Mouse (Mus musculus) small intestine, adult 2 months (tissue): ENCODE measurements around the gene Narfl. TPM values are rescaled to one million over a fixed set of nuclear protein-coding genes. Genes with fewer than 3 reads are reported as not detected.

ENCODE experiments used
- H3K27ac ChIP-seq: fragments of 200-500 bp; 2 replicates; pipeline ENCODE4 v1.5.1; 2012; ENCODE audit warnings: low read depth, low read length, control low read depth, inconsistent platforms; ENCODE audit not compliant: insufficient read depth
- H3K27me3 ChIP-seq: fragments of 200-500 bp; 2 replicates; pipeline ENCODE4 v1.6.1; 2012; ENCODE audit warnings: mild to moderate bottlenecking, moderate library complexity, low read length, inconsistent platforms; ENCODE audit not compliant: control insufficient read depth, insufficient read depth
- H3K36me3 ChIP-seq: fragments of 200-500 bp; 2 replicates; pipeline ENCODE4 v1.6.1; 2012; ENCODE audit warnings: mild to moderate bottlenecking, low read length, control low read depth, inconsistent platforms; ENCODE audit not compliant: control insufficient read depth, insufficient read depth
- H3K4me1 ChIP-seq: fragments of 200-500 bp; 2 replicates; pipeline ENCODE4 v1.6.1; 2012; ENCODE audit warnings: low read length, inconsistent platforms, mixed read lengths; ENCODE audit not compliant: control insufficient read depth, insufficient read depth, insufficient read length
- H3K4me3 ChIP-seq: fragments of 200-500 bp; 2 replicates; pipeline ENCODE4 v1.5.1; 2012; ENCODE audit warnings: low read depth, mild to moderate bottlenecking, control low read depth, inconsistent platforms, low read length, moderate library complexity
- CTCF ChIP-seq: fragments of 200-500 bp; IDR thresholded peaks from 2 replicates; pipeline ENCODE4 v1.5.1; 2012; ENCODE audit warnings: low read depth, mild to moderate bottlenecking, control low read depth, inconsistent platforms, low read length, moderate library complexity, mixed read lengths; ENCODE audit not compliant: insufficient replicate concordance, insufficient read length; ENCODE audit errors: extremely low read depth
- POLR2A ChIP-seq: fragments of 200-500 bp; IDR thresholded peaks from 2 replicates; pipeline ENCODE4 v1.6.1; 2012; ENCODE audit warnings: low read depth, mild to moderate bottlenecking, control low read depth, inconsistent platforms, low read length, moderate library complexity
- WGBS: fragments of 180-500 bp; shearing (Covaris S2); methylation state at CpG from one replicate; pipeline ENCODE4 v1.1.7; 2018; 5-methylcytosine and 5-hydroxymethylcytosine counted together
- polyA plus RNA-seq: library from polyadenylated mRNA; depleted of rRNA; stranded (reverse); fragments of >200 nt; gene quantifications from 2 replicates; pipeline ENCODE4 v1.2.3, GENCODE M21; 2012; rRNA removed

Narfl gene
- polyA plus RNA-seq, 1 experiment: 19.3 TPM

- Histone ChIP-seq H3K36me3 (peaks cover 24% of the 10 kb centered on the region), H3K27ac (no peak overlapping the region), H3K4me1 (peaks cover 37% of the 10 kb centered on the region), H3K4me3 (no peak overlapping the region), H3K27me3 (no peaks in the 10 kb centered on the region)
- 70% methylated on average over 4 of the region's 4 CpGs for WGBS
- no peak for TF ChIP-seq CTCF
- no peak for TF ChIP-seq POLR2A
Measured at GRCm38 (mm10) chr17:25830200-25830753, 56.7 kb downstream of the Narfl start.

GRCm38 (mm10) chr17:25830806-25831431 is 57.3 kb downstream of the Narfl start:
- WGBS: 81% methylated on average over 14 of the region's 14 CpGs
- Histone ChIP-seq H3K27ac (no peak overlapping the region), H3K36me3 (peaks cover 21% of the 10 kb centered on the region), H3K27me3 (no peaks in the 10 kb centered on the region), H3K4me1 (peaks cover 43% of the 10 kb centered on the region), H3K4me3 (no peak overlapping the region)
- no peak for TF ChIP-seq CTCF

GRCm38 (mm10) chr17:25831451-25832281 is 58.1 kb downstream of the Narfl start:
- Histone ChIP-seq H3K4me1 (peaks cover 50% of the 10 kb centered on the region), H3K27ac (peak overlapping the region; percentile 73), H3K36me3 (peaks cover 15% of the 10 kb centered on the region), H3K27me3 (no peaks in the 10 kb centered on the region), H3K4me3 (peak overlapping the region; percentile 83)
- 22% methylated on average over 21 of the region's 21 CpGs for WGBS
- TF ChIP-seq POLR2A: no peak
- no peak for TF ChIP-seq CTCF

GRCm38 (mm10) chr17:25832436-25833290 is 59.1 kb downstream of the Narfl start:
- TF ChIP-seq CTCF (no peak), POLR2A (peak; percentile 63)
- Histone ChIP-seq H3K27me3 (no peaks in the 10 kb centered on the region), H3K4me3 (peak overlapping the region; percentile 83), H3K4me1 (peaks cover 54% of the 10 kb centered on the region), H3K27ac (peak overlapping the region; percentile 99), H3K36me3 (peaks cover 13% of the 10 kb centered on the region)
- under 1% methylated on average over 77 of the region's 77 CpGs for WGBS

Other genes starting within 250 kb of the Narfl start
- gene Sox8, start 203.1 kb upstream of the Narfl start, polyA plus RNA-seq: 0.67 and 0.98 TPM in 2 replicates
- 10.0 and 10.9 TPM in 2 replicates for gene Lmf1, start 194.7 kb upstream of the Narfl start, polyA plus RNA-seq
- 0.20 and 0.30 TPM in 2 replicates for gene Gng13, start 56.6 kb upstream of the Narfl start, polyA plus RNA-seq
- gene Chtf18, start 46.4 kb upstream of the Narfl start, polyA plus RNA-seq: 7.3 and 15.2 TPM in 2 replicates
- 12.4 and 23.0 TPM in 2 replicates for gene Rpusd1, start 46.1 kb upstream of the Narfl start, polyA plus RNA-seq
- gene Mslnl, start 37.7 kb upstream of the Narfl start, polyA plus RNA-seq: 0.16 and 0.20 TPM in 2 replicates
- 1.0 and 3.8 TPM in 2 replicates for gene Msln, start 19.4 kb upstream of the Narfl start, polyA plus RNA-seq
- 12.7 and 25.0 TPM in 2 replicates for gene Haghl, start 11.9 kb downstream of the Narfl start, polyA plus RNA-seq
- 0.06 TPM in 1 of 2 replicates, not detected in the other for gene Ccdc78, start 12.8 kb downstream of the Narfl start, polyA plus RNA-seq
- gene Fam173a, start 19.1 kb downstream of the Narfl start, polyA plus RNA-seq: 70.7 and 135 TPM in 2 replicates
- gene AC134908.4, start 21.9 kb downstream of the Narfl start, polyA plus RNA-seq: 0.48 TPM in 1 of 2 replicates, not detected in the other
- gene Metrn, start 23.4 kb downstream of the Narfl start, polyA plus RNA-seq: 28.2 and 31.9 TPM in 2 replicates
- 3.1 and 3.7 TPM in 2 replicates for gene Fbxl16, start 35.3 kb downstream of the Narfl start, polyA plus RNA-seq
- gene Wdr24, start 49.9 kb downstream of the Narfl start, polyA plus RNA-seq: 18.2 and 40.0 TPM in 2 replicates
- gene Jmjd8, start 55.1 kb downstream of the Narfl start, polyA plus RNA-seq: 30.2 and 47.3 TPM in 2 replicates
- gene Stub1, start 59.6 kb downstream of the Narfl start, polyA plus RNA-seq: 76.7 and 141 TPM in 2 replicates
- 6.9 and 10.6 TPM in 2 replicates for gene Rhbdl1, start 63.5 kb downstream of the Narfl start, polyA plus RNA-seq
- 28.3 and 55.5 TPM in 2 replicates for gene Gm20683, start 68.0 kb downstream of the Narfl start, polyA plus RNA-seq
- gene Rhot2, start 71.1 kb downstream of the Narfl start, polyA plus RNA-seq: 54.9 and 87.5 TPM in 2 replicates
- 8.3 and 13.3 TPM in 2 replicates for gene Wdr90, start 87.7 kb downstream of the Narfl start, polyA plus RNA-seq
- gene Mcrip2, start 95.0 kb downstream of the Narfl start, polyA plus RNA-seq: 84.8 and 111 TPM in 2 replicates
- 149 and 196 TPM in 2 replicates for gene Mettl26, start 101.3 kb downstream of the Narfl start, polyA plus RNA-seq
- gene Wfikkn1, start 107.1 kb downstream of the Narfl start, polyA plus RNA-seq: 0.72 and 2.6 TPM in 2 replicates
- 20.7 and 43.4 TPM in 2 replicates for gene Rab40c, start 146.0 kb downstream of the Narfl start, polyA plus RNA-seq
- 59.8 and 74.1 TPM in 2 replicates for gene Pigq, start 171.2 kb downstream of the Narfl start, polyA plus RNA-seq
- 0.51 TPM in 1 of 2 replicates, not detected in the other for gene Nhlrc4, start 171.2 kb downstream of the Narfl start, polyA plus RNA-seq
- 0.04 TPM in 1 of 2 replicates, not detected in the other for gene A930017K11Rik, start 178.8 kb downstream of the Narfl start, polyA plus RNA-seq
- 46.8 and 75.2 TPM in 2 replicates for gene Capn15, start 212.0 kb downstream of the Narfl start, polyA plus RNA-seq